Mouse (Mus musculus) cerebellum, adult 8-10 months (tissue): ENCODE measurements around the gene Sgo1.
"Not testable (repeated sequence)": the region's sequence is repeated elsewhere in the genome, so short reads cannot be mapped to it uniquely, and the experiment has no call there.

Source experiments
- DNase-seq: peaks from one replicate; pipeline ENCODE4 v3.0.0; 2022

Sgo1 gene

GRCm38 (mm10) chr17:53688877-53689802, at the start of gene Sgo1:
Sgo1 (minus strand) TSS chr17:53689333.
- peak; percentile 95 for DNase-seq

- peak; percentile 26 for DNase-seq
Measured at GRCm38 (mm10) chr17:53718916-53719315, 29.8 kb upstream of the Sgo1 start.

GRCm38 (mm10) chr17:53718474-53718873, 29.3 kb upstream of the Sgo1 start:
- peak; percentile 33 for DNase-seq

- peak; percentile 23 for DNase-seq
Measured at GRCm38 (mm10) chr17:53715161-53715560, 26.0 kb upstream of the Sgo1 start.

GRCm38 (mm10) chr17:53714453-53714852, 25.3 kb upstream of the Sgo1 start:
- DNase-seq: no peak

GRCm38 (mm10) chr17:53697521-53697920, 8.4 kb upstream of the Sgo1 start:
- not testable (repeated sequence) for DNase-seq

GRCm38 (mm10) chr17:53694039-53694438, 4.9 kb upstream of the Sgo1 start:
- DNase-seq: peak; percentile 47

GRCm38 (mm10) chr17:53689946-53690345, 813 bp upstream of the Sgo1 start:
- DNase-seq: no peak

GRCm38 (mm10) chr17:53688321-53688720, 812 bp downstream of the Sgo1 start:
- no peak for DNase-seq

- DNase-seq: peak; percentile 75
Measured at GRCm38 (mm10) chr17:53678716-53679115, 10.4 kb downstream of the Sgo1 start.

GRCm38 (mm10) chr17:53670453-53670852, 18.7 kb downstream of the Sgo1 start:
- DNase-seq: no peak

- DNase-seq: no peak
Measured at GRCm38 (mm10) chr17:53664703-53665382, 24.3 kb downstream of the Sgo1 start.

- no peak for DNase-seq
Measured at GRCm38 (mm10) chr17:53664267-53664666, 24.9 kb downstream of the Sgo1 start.

- no peak for DNase-seq
Measured at GRCm38 (mm10) chr17:53661056-53661840, 27.9 kb downstream of the Sgo1 start.

- no peak for DNase-seq
Measured at GRCm38 (mm10) chr17:53659738-53660137, 29.4 kb downstream of the Sgo1 start.

- DNase-seq: no peak
Measured at GRCm38 (mm10) chr17:53659230-53659629, 29.9 kb downstream of the Sgo1 start.

- no peak for DNase-seq
Measured at GRCm38 (mm10) chr17:53658668-53659067, 30.5 kb downstream of the Sgo1 start.

GRCm38 (mm10) chr17:53657391-53657790, 31.7 kb downstream of the Sgo1 start:
- DNase-seq: not testable (repeated sequence)

- no peak for DNase-seq
Measured at GRCm38 (mm10) chr17:53656369-53656860, 32.7 kb downstream of the Sgo1 start.

- DNase-seq: no peak
Measured at GRCm38 (mm10) chr17:53655959-53656358, 33.2 kb downstream of the Sgo1 start.

- DNase-seq: no peak
Measured at GRCm38 (mm10) chr17:53655081-53655480, 34.1 kb downstream of the Sgo1 start.

- no peak for DNase-seq
Measured at GRCm38 (mm10) chr17:53654596-53654995, 34.5 kb downstream of the Sgo1 start.

- DNase-seq: no peak
Measured at GRCm38 (mm10) chr17:53650251-53650661, 38.9 kb downstream of the Sgo1 start.
